Mouse (Mus musculus) left cerebral cortex, postnatal 4 days (tissue): ENCODE measurements around the gene Kat2a. TPM values are rescaled to one million over a fixed set of nuclear protein-coding genes. Genes with fewer than 3 reads are reported as not detected.
A peak's percentile ranks its signal among the peaks of the same experiment; 100 is the strongest.
"Not testable (repeated sequence)": the region's sequence is repeated elsewhere in the genome, so short reads cannot be mapped to it uniquely, and the experiment has no call there.

ENCODE experiments used
- DNase-seq: peaks from one replicate; pipeline ENCODE4 v3.0.0-alpha.2; 2022
- intact Hi-C: fragments of 180-260 bp; cut with DNase I; formaldehyde crosslinking; loops from one replicate; pipeline ENCODE4 v1.15.1; 2025
- total RNA-seq, 2 experiments: library from RNA; stranded (reverse); gene quantifications; 2 replicates each; pipeline ENCODE4 v1.2.3; 2021

Kat2a gene
- total RNA-seq, 2 experiments from 2014 or later = 68.7 to 71.8 TPM

DNA sequence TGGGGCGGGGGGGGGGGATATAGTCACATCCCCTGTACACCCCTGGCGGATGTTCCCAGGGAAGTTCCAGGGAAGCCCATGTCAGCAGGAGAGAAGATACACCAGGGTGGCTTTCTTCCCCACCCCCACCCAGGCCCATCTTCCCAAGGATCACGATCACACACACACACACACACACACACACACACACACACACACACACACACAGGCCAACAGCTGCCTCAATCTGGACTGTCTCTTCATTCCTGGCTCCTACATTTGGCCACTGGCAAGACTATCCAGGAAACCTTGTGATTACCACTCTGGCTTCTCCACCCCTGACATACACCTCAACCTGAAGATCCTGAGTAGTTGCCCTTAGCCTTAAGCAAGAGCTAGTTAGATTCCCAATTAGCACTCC is 26.9 kb downstream of the Kat2a start:
- no peak for DNase-seq
- intact Hi-C loops = no loop called here

- intact Hi-C loops = no loop called here
- no peak for DNase-seq
Measured at GRCm38 (mm10) chr11:100684084-100684483, 28.2 kb downstream of the Kat2a start.

GRCm38 (mm10) chr11:100682526-100682925 is 29.7 kb downstream of the Kat2a start:
- no peak for DNase-seq
- intact Hi-C loops = no loop called here

DNA sequence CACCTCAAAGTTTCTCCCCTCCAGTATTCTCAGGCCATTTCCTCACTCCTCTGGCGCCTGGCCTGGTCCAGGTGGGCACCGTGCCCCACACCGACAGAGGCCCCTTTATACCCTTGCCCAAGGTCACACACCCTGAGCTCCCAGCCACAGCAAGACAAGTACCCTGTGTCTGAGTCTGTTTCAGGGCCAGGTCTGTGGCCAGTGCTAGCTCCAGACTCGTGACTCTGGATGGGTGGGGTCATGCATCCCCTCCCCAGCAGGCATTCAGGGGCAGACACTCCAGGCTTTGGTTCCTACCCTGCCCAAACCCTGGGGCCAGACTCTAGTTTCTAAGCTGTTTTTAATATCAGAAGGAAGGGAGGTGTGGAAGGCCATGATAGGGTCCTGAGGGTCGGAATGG is 30.4 kb downstream of the Kat2a start:
- intact Hi-C loops = no loop called here

DNA sequence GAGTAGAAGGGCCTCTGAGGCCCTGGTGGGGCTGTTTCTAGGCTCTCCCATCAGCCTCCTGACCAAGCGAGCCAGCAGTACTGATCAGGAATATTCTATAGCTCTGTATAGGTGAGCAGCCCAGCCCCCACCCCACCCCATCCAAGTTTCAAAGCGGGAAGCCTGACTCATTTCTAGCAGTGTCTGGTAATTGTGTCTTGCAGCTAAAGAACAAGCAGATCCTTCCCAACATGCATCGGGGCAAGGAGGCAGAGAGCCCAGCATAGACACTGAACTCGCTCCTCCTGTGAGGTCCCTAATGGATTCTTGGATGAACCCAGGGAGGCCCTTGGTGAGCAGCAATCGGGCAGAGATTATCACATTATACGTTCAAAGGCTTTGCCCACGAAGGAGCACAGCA is 34.5 kb downstream of the Kat2a start:
- intact Hi-C loops = no loop called here
- DNase-seq = no peak

More for the DNA sequence above, 30.4 kb downstream of the Kat2a start:
- DNase-seq = no peak

DNA sequence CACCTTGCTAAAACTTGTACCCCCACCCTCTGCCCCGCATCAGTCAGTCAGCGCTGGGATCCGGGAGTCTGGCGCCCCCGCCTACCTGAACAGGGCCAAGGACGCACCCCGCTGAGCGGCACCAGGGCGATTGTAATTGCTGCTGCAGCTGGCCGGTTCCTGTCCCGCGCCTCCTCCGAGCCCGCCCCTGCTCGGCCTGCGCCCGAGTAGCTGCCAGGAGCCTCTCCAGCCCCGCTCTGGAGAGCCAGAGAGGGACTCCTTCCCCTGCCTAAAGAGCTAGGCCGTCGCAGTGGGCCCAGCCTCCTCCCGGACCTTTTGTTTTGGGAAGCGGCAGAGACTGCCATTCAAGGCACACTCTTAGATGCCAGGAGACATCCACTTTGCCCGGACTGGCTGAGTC is 39.1 kb downstream of the Kat2a start:
- intact Hi-C loops = no loop called here
- peak; percentile 69 for DNase-seq

GRCm38 (mm10) chr11:100671956-100672355 is 40.3 kb downstream of the Kat2a start:
- no peak for DNase-seq
- intact Hi-C loops = no loop called here

DNA sequence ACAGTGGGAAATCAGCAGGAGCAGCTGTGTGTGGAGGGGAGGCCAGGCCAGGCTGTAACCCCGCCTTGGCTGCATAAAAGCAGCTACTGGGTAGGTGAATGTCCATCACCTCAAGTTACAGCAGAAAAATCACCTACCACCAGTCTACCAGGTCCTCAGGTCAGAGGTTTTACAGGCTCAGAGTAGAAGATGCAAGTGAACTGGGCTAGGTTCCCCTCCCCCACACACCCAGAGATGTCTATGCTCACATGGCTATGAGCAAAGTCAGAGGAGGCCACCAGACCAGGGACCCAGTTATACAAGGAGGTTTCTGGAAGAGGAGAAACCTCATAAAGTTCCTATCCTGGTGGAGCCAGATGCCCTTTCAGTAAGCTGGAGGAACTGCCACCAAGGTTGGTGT is 41.2 kb downstream of the Kat2a start:
- no peak for DNase-seq
- intact Hi-C loops = no loop called here

DNA sequence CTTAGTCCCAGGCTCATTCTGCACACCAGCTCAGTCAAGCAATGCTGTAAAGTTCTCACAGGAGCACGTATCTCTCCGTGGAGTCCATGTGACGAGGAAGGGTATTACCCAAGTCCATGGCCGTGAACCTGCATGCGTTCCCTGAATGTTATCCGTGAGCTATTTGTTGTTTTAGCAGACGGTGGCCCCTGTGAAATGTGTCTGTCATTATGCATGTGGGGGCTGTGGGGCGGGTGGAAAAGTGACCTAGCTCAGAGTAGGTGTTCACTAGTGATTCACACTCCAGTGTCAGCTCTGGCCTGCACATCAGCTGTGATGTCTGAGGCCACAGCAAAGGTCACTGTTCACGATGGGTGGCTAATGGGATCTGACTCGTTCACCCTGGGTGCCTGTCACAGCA is 52.5 kb downstream of the Kat2a start:
- intact Hi-C loops = no loop called here
- DNase-seq = no peak

DNA sequence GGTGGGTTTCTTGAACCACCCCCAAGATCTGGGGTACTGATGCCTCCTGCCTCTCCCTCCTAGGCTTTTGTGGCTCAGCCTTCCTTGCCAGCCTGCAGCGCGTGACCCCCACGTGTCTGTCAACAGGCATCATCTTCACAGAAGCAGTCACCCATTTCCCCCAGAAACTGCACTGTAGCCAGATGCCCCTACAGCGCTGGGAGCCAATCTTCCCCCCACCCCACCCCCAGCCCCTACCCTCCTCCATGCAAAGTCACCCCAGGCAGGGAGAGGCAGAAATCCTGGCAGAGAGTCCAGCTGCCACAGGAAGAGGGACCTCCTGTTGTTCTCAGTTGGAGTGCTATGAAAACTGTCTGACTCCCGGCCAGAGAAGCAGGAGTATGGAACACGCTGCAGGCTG is 55.8 kb downstream of the Kat2a start:
- DNase-seq = peak; percentile 85
- intact Hi-C loops = no loop called here

DNA sequence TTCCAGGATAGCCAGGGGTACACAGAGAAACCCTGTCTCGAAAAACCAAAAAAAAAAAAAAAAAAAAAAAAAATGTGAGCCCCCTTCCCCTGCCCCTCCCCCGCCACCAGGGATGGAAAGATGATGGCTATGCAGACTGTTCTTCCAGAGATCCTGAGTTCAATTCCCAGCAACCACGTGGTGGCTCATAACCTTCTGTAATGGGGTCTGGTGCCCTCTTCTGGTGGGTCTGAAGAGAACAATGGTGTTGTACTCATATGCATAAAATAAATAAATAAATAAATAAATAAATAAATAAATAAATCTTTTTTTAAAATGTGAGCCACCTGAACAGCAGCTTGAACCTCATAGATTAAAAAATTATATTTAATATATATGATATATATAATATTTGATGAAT is 56.7 kb downstream of the Kat2a start:
- intact Hi-C loops, DNase-seq: not testable (repeated sequence)

Other genes starting within 250 kb of the Kat2a start
- gene Klhl11, start 239.7 kb downstream of the Kat2a start, total RNA-seq = 10 to 100 TPM; 50.7 to 54.1 TPM
- gene Acly, start 184.5 kb downstream of the Kat2a start, total RNA-seq = 100 to 1,000 TPM; 211 to 219 TPM
- gene Ttc25, start 166.9 kb downstream of the Kat2a start, total RNA-seq = under 1 TPM; 0.58 to 0.93 TPM
- 10 to 100 TPM; 25.6 to 29.6 TPM for gene Cnp, start 137.6 kb downstream of the Kat2a start, total RNA-seq
- 10 to 100 TPM; 37.7 to 39.9 TPM for gene Nkiras2, start 93.2 kb downstream of the Kat2a start, total RNA-seq
- 100 to 1,000 TPM; 276 to 297 TPM for gene Dnajc7, start 92.3 kb downstream of the Kat2a start, total RNA-seq
- under 1 TPM in 1 of 2 experiments, not detected in 1; 0.12 TPM for gene Zfp385c, start 20.0 kb downstream of the Kat2a start, total RNA-seq
- gene Dhx58, start 8.2 kb downstream of the Kat2a start, total RNA-seq = 1 to 10 TPM; 3.4 to 3.5 TPM
- not detected for gene Hspb9, start 1.4 kb upstream of the Kat2a start, total RNA-seq
- gene Rab5c, start 25.8 kb upstream of the Kat2a start, total RNA-seq = 100 to 1,000 TPM; 168 to 174 TPM
- gene Kcnh4, start 47.5 kb upstream of the Kat2a start, total RNA-seq = 10 to 100 TPM; 11.2 to 12.4 TPM
- gene Hcrt, start 50.5 kb upstream of the Kat2a start, total RNA-seq = not detected
- gene Ghdc, start 58.5 kb upstream of the Kat2a start, total RNA-seq = 1 to 10 TPM; 5.5 to 7.2 TPM
- 10 to 100 TPM in 1 of 2 experiments, 1 to 10 TPM in 1; 9.6 to 11.8 TPM for gene Stat5b, start 138.3 kb upstream of the Kat2a start, total RNA-seq
- gene Stat5a, start 146.9 kb upstream of the Kat2a start, total RNA-seq = 1 to 10 TPM in 1 of 2 experiments, under 1 TPM in 1; 0.98 to 1.2 TPM
- gene Stat3, start 227.1 kb upstream of the Kat2a start, total RNA-seq = 10 to 100 TPM; 32.4 to 36.7 TPM